Mouse (Mus musculus) small intestine, adult 2 months (tissue): ENCODE data around the gene Metap1.

Experiments
- CTCF ChIP-seq: fragments of 200-500 bp; IDR thresholded peaks from 2 replicates; pipeline ENCODE4 v1.5.1; 2012; ENCODE audit warnings: low read depth, mild to moderate bottlenecking, control low read depth, inconsistent platforms, low read length, moderate library complexity, mixed read lengths; ENCODE audit not compliant: insufficient replicate concordance, insufficient read length; ENCODE audit errors: extremely low read depth
- POLR2A ChIP-seq: fragments of 200-500 bp; IDR thresholded peaks from 2 replicates; pipeline ENCODE4 v1.6.1; 2012; ENCODE audit warnings: low read depth, mild to moderate bottlenecking, control low read depth, inconsistent platforms, low read length, moderate library complexity

DNA sequence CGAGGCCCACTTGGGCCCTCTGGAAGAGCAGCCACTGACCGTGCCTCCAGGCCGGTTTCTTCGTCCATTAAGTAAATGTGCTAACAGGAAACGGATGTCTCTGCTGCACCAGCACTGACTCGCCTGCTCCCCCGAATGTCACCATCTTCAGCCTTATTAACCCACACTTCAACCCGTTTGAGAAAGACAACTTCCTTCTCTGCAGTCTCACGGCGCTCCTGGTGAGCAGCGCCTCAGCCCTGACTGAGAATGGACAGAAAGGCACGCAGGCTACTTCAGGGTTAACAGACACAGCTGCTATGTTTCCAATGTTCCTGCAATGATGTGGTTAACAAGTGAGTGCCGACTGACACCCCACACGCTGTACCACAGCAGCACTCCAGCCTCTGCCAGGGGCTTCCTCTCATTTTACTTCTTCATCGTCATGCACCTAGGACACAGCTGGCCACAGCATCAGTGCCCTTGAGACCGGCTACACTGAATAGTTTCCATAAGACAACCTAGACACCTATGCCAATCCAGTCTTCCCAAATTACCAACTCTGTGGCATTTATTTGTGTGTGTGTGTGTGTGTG lies 24.7 kb downstream of the Metap1 start:
- no peak for TF ChIP-seq POLR2A
- TF ChIP-seq CTCF, result no peak
